Mouse (Mus musculus) heart, embryonic 12.5 days (tissue): ENCODE measurements around the gene Adamts4. TPM values are rescaled to one million over a fixed set of nuclear protein-coding genes. Genes with fewer than 3 reads are reported as not detected.

Source experiments
- ATAC-seq: fragments of 200-750 bp; cut with Nextera tagmentation; 2 replicates; pipeline ENCODE4 v1.8.0; 2017; ENCODE audit warnings: moderate TSS enrichment, moderate library complexity; ENCODE audit not compliant: insufficient number of reproducible peaks, low FRiP score
- H3K27ac ChIP-seq: fragments of 300-500 bp; sonication (generic); 2 replicates; pipeline ENCODE4 v1.5.1; 2016; ENCODE audit warnings: mild to moderate bottlenecking, moderate library complexity; ENCODE audit not compliant: poor library complexity, severe bottlenecking
- H3K27me3 ChIP-seq: fragments of 300-500 bp; sonication (generic); replicated peaks from 2 replicates; pipeline ENCODE4 v1.6.1; 2016; ENCODE audit warnings: mild to moderate bottlenecking, moderate library complexity
- H3K36me3 ChIP-seq: fragments of 300-500 bp; sonication (generic); 2 replicates; pipeline ENCODE4 v1.6.1; 2016; ENCODE audit warnings: mild to moderate bottlenecking, moderate library complexity
- H3K4me1 ChIP-seq: fragments of 300-500 bp; sonication (generic); replicated peaks from 2 replicates; pipeline ENCODE4 v1.6.1; 2016; ENCODE audit warnings: mild to moderate bottlenecking
- H3K4me2 ChIP-seq: fragments of 300-500 bp; sonication (generic); 2 replicates; pipeline ENCODE4 v1.6.1; 2016; ENCODE audit warnings: mild to moderate bottlenecking, moderate library complexity
- H3K4me3 ChIP-seq: fragments of 300-500 bp; sonication (generic); 2 replicates; pipeline ENCODE4 v1.5.1; 2016; ENCODE audit warnings: mild to moderate bottlenecking
- H3K9ac ChIP-seq: fragments of 300-500 bp; sonication (generic); 2 replicates; pipeline ENCODE4 v1.6.1; 2016; ENCODE audit warnings: mild to moderate bottlenecking, moderate library complexity
- H3K9me3 ChIP-seq: fragments of 300-500 bp; sonication (generic); replicated peaks from 2 replicates; pipeline ENCODE4 v1.6.1; 2016; ENCODE audit warnings: mild to moderate bottlenecking, moderate library complexity
- WGBS: fragments of 180-500 bp; shearing (Covaris S2); methylation state at CpG from one replicate; pipeline ENCODE4 v1.1.7; 2016; 5-methylcytosine and 5-hydroxymethylcytosine counted together
- polyA plus RNA-seq: library from polyadenylated mRNA; unstranded; fragments of >200 nt; fragmentation: Nextera tagmentation; extraction: Ambion mirVana; gene quantifications from 2 replicates; pipeline ENCODE4 v1.2.1, GENCODE M21; 2016

Gene Adamts4
- polyA plus RNA-seq, 1 experiment from 2014 or later, result 3.1 TPM

- peak overlapping the region; percentile 85 for H3K27ac ChIP-seq
- 0 out of 2 replicates have a peak, but pooled peaks cover 4% of the 10 kb centered on the region for H3K27me3 ChIP-seq
- H3K36me3 ChIP-seq, result peaks cover 34% of the 10 kb centered on the region
- ATAC-seq, result peak; percentile 89
- H3K4me3 ChIP-seq, result peak overlapping the region; percentile 75
- peak overlapping the region; percentile 86 for H3K9ac ChIP-seq
- peak overlapping the region; percentile 83 for H3K4me2 ChIP-seq
- H3K4me1 ChIP-seq, result peaks cover 48% of the 10 kb centered on the region
- no peaks in the 10 kb centered on the region for H3K9me3 ChIP-seq
- WGBS, result under 1% methylated on average over 41 of the region's 41 CpGs
Observed at GRCm38 (mm10) chr1:171246709-171247452, 3.3 kb upstream of the Adamts4 start.

DNA sequence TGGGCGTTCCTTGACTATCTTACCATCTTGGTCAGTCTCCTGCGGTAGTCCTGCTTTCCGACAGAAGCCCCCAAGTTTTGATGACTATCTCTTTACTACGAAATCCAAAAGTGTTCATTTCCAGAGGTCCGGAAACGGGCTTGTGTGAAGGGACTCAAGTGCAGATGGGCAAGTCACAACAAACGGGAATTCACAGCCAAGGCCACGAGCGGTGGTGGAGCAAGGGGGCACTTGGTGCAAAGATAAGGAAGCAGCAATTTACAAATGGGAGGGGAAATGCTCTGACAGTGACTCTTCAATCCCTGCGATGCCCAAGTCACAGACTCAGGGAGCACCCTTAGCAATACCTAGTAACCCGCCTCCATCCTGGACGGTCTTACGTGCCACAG is 2.8 kb upstream of the Adamts4 start:
- ATAC-seq, result 0 out of 2 replicates have a peak, but pooled peaks have one; percentile 3
- H3K4me2 ChIP-seq, result peak overlapping the region; percentile 83
- H3K9ac ChIP-seq, result peak overlapping the region; percentile 67
- H3K36me3 ChIP-seq, result peaks cover 28% of the 10 kb centered on the region
- 7% methylated on average over 13 of the region's 13 CpGs for WGBS
- peak overlapping the region; percentile 75 for H3K4me3 ChIP-seq
- 0 out of 2 replicates have a peak, but pooled peaks cover 4% of the 10 kb centered on the region for H3K27me3 ChIP-seq
- H3K4me1 ChIP-seq, result peaks cover 54% of the 10 kb centered on the region
- H3K27ac ChIP-seq, result peak overlapping the region; percentile 85
- no peaks in the 10 kb centered on the region for H3K9me3 ChIP-seq

GRCm38 (mm10) chr1:171247916-171248315 is 2.3 kb upstream of the Adamts4 start:
- no peak for ATAC-seq
- Histone ChIP-seq H3K4me3 (peak overlapping the region; percentile 75; the same call in 1 of the 2 replicates), H3K9ac (peak overlapping the region; percentile 67), H3K27ac (peak overlapping the region; percentile 85), H3K4me1 (peaks cover 58% of the 10 kb centered on the region), H3K4me2 (peak overlapping the region; percentile 83), H3K36me3 (peaks cover 23% of the 10 kb centered on the region), H3K27me3 (0 out of 2 replicates have a peak, but pooled peaks cover 4% of the 10 kb centered on the region), H3K9me3 (no peaks in the 10 kb centered on the region)
- WGBS, result 20% methylated on average over 4 of the region's 4 CpGs

- peaks cover 17% of the 10 kb centered on the region for H3K36me3 ChIP-seq
- peaks cover 58% of the 10 kb centered on the region for H3K4me1 ChIP-seq
- H3K27ac ChIP-seq, result peak overlapping the region; percentile 85
- H3K27me3 ChIP-seq, result 0 out of 2 replicates have a peak, but pooled peaks cover 7% of the 10 kb centered on the region
- no peak overlapping the region for H3K9ac ChIP-seq
- whole genome bisulfite sequencing, result 37% methylated on average over 3 of the region's 3 CpGs
- H3K4me2 ChIP-seq, result peak overlapping the region; percentile 83
- no peaks in the 10 kb centered on the region for H3K9me3 ChIP-seq
- H3K4me3 ChIP-seq, result no peak overlapping the region
- no peak; the same call in 1 of the 2 replicates for ATAC-seq
Observed at GRCm38 (mm10) chr1:171248386-171249226, 1.6 kb upstream of the Adamts4 start.

- peak within 1 kb of the TSS; percentile 28 for H3K27ac ChIP-seq
- H3K9ac ChIP-seq, result peak within 1 kb of the TSS; percentile 45
- 0 out of 2 replicates have a peak, but pooled peaks cover 7% of the 10 kb centered on the region for H3K27me3 ChIP-seq
- H3K9me3 ChIP-seq, result no peaks in the 10 kb centered on the region
- no peak for ATAC-seq
- H3K4me3 ChIP-seq, result peak within 1 kb of the TSS; percentile 16
- peak within 1 kb of the TSS; percentile 57 for H3K4me2 ChIP-seq
- peaks cover 51% of the 10 kb centered on the region for H3K4me1 ChIP-seq
- H3K36me3 ChIP-seq, result no peaks in the 10 kb centered on the region
- WGBS, result 17% methylated on average over 26 of the region's 26 CpGs
Observed at GRCm38 (mm10) chr1:171250680-171251593, 716 bp downstream of the Adamts4 start, which contains the start of gene Ndufs2. TSS of gene Ndufs2 (minus strand) at chr1:171251388.

DNA sequence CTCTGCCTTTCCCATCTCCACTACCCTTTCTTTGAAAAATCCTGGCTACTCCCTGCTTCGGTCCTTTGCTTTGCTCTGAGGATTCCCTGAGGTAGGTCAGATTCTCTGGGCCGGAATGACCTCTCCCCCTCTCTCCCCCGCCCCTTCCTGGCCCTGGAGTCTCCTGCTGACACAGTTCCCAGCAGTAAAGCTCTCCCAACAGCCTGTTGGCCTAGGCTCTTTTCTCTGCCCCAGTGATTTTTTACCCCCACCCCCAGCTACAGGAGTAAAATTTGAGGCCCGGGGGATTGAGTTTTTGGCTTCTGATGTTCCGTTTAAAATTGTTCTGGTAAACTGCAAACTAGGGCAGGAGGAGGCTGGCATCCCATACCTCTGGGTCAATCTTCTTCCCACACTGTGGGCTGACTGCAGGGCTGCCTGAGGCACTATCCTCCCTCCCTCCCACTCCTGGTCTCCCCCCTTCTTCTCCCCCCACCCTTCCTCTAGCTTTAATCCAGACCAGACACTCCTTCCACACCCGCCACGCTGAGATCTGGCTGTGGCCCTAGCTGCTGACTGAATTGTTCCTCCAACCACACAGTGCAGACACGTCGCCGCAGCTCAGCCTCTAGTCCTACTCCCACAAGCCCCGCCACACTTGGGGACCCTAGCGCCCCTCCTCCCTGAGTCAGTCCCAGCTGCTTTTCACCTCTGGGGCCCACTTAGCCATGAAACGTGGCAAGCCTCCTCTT is 1.5 kb downstream of the Adamts4 start:
- ATAC-seq, result no peak
- H3K27me3 ChIP-seq, result 0 out of 2 replicates have a peak, but pooled peaks cover 10% of the 10 kb centered on the region
- H3K4me3 ChIP-seq, result peak overlapping the region; percentile 16
- no peaks in the 10 kb centered on the region for H3K9me3 ChIP-seq
- H3K36me3 ChIP-seq, result no peaks in the 10 kb centered on the region
- peak overlapping the region; percentile 28 for H3K27ac ChIP-seq
- peaks cover 47% of the 10 kb centered on the region for H3K4me1 ChIP-seq
- peak overlapping the region; percentile 45; the same call in 1 of the 2 replicates for H3K9ac ChIP-seq
- H3K4me2 ChIP-seq, result peak overlapping the region; percentile 57
- 13% methylated on average over 13 of the region's 13 CpGs for WGBS

- Histone ChIP-seq H3K9ac (no peak overlapping the region), H3K27ac (peak overlapping the region; percentile 28)
- 47% methylated on average over 17 of the region's 17 CpGs for WGBS
Observed at GRCm38 (mm10) chr1:171252415-171252814, 2.2 kb downstream of the Adamts4 start.

DNA sequence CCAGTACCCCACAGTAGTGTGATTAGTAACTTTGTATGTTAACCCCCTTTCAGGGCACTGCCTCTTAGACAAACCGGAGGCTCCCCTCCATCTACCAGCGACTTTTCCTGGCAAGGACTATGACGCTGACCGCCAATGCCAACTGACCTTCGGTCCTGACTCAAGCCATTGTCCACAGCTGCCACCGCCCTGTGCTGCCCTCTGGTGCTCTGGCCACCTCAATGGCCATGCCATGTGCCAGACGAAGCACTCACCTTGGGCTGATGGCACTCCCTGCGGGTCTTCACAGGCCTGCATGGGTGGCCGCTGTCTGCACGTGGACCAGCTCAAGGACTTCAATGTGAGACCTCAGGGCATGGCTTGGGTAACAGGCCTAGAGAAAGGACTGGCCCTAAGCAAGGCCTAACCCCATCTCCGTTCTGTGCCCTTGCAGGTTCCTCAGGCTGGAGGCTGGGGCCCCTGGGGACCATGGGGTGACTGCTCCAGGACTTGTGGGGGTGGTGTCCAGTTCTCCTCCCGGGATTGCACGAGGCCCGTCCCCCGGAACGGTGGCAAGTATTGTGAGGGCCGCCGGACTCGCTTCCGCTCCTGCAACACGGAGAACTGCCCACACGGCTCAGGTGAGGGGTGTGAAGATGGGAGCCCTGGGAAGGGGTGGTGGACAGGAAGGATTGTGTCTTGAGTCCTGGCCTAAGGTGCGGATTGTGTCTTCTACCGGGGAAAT is 6.0 kb downstream of the Adamts4 start:
- 80% methylated on average over 24 of the region's 24 CpGs for WGBS
- Histone ChIP-seq H3K4me2 (no peak overlapping the region), H3K4me3 (no peak overlapping the region), H3K4me1 (peaks cover 19% of the 10 kb centered on the region), H3K27ac (no peak overlapping the region), H3K36me3 (peaks cover 3% of the 10 kb centered on the region; the same call in 1 of the 2 replicates), H3K9me3 (no peaks in the 10 kb centered on the region), H3K9ac (no peak overlapping the region), H3K27me3 (0 out of 2 replicates have a peak, but pooled peaks cover 8% of the 10 kb centered on the region)
- ATAC-seq, result no peak

More at GRCm38 (mm10) chr1:171252415-171252814, 2.2 kb downstream of the Adamts4 start:
- Histone ChIP-seq H3K4me3 (no peak overlapping the region), H3K4me1 (peaks cover 47% of the 10 kb centered on the region), H3K4me2 (peak overlapping the region; percentile 57), H3K9me3 (no peaks in the 10 kb centered on the region), H3K27me3 (0 out of 2 replicates have a peak, but pooled peaks cover 10% of the 10 kb centered on the region), H3K36me3 (no peaks in the 10 kb centered on the region)
- ATAC-seq, result no peak

GRCm38 (mm10) chr1:171256937-171257548 is 6.8 kb downstream of the Adamts4 start:
- Histone ChIP-seq H3K4me1 (peaks cover 13% of the 10 kb centered on the region), H3K4me2 (no peak overlapping the region), H3K27ac (no peak overlapping the region), H3K9ac (no peak overlapping the region), H3K9me3 (no peaks in the 10 kb centered on the region), H3K36me3 (peaks cover 3% of the 10 kb centered on the region; the same call in 1 of the 2 replicates), H3K4me3 (no peak overlapping the region), H3K27me3 (0 out of 2 replicates have a peak, but pooled peaks cover 8% of the 10 kb centered on the region)
- no peak for ATAC-seq
- 62% methylated on average over 15 of the region's 15 CpGs for WGBS
